Mouse (Mus musculus) CH12.LX (cell line): ENCODE measurements around the gene Mprip. TPM values are rescaled to one million over a fixed set of nuclear protein-coding genes. Genes with fewer than 3 reads are reported as not detected.
"Not testable (repeated sequence)": the region's sequence is repeated elsewhere in the genome, so short reads cannot be mapped to it uniquely, and the experiment has no call there.

Source experiments
- DNase-seq: peaks from one replicate; pipeline ENCODE4 v3.0.0-alpha.2; 2013; ENCODE audit errors: extremely low read depth
- H3K27ac ChIP-seq: 2 replicates; pipeline ENCODE4 v1.5.1; 2012; ENCODE audit warnings: low read depth, mild to moderate bottlenecking, control low read depth, moderate library complexity; ENCODE audit not compliant: insufficient read depth
- H3K27me3 ChIP-seq: replicated peaks from 2 replicates; pipeline ENCODE3; 2012; ENCODE audit warnings: inconsistent platforms
- H3K36me3 ChIP-seq, 2 experiments: replicated peaks in 1 of 2; 2 replicates each; pipeline versions ENCODE3 to v1.6.1; 2012; ENCODE audit warnings: inconsistent platforms in 1 of 2, low read length in 1 of 2, mild to moderate bottlenecking in 1 of 2, mixed read lengths in 1 of 2, moderate library complexity in 1 of 2; ENCODE audit not compliant: control insufficient read depth in 1 of 2, insufficient read depth in 1 of 2
- H3K4me1 ChIP-seq, 2 experiments: 2 replicates each; pipeline ENCODE4 v1.6.1; 2012; ENCODE audit warnings: inconsistent platforms in 1 of 2, moderate library complexity in 1 of 2; ENCODE audit not compliant: insufficient read depth in 2 of 2, control insufficient read depth in 1 of 2
- H3K4me2 ChIP-seq: 2 replicates; pipeline ENCODE4 v1.6.1; 2012; ENCODE audit warnings: low read depth, mild to moderate bottlenecking, control low read depth; ENCODE audit not compliant: poor library complexity, insufficient read depth, severe bottlenecking
- H3K4me3 ChIP-seq, 3 experiments: fragments of 150-350 bp in 1 of 3; sonication (generic) in 1 of 3; replicated peaks in 1 of 3; 2 replicates each; pipeline versions ENCODE3 to v1.5.1; 2011 to 2012; ENCODE audit warnings: low read depth in 2 of 3, low read length in 2 of 3, mild to moderate bottlenecking in 2 of 3, moderate library complexity in 2 of 3, control low read depth in 1 of 3, improper control_type of control experiment in 1 of 3, inconsistent platforms in 1 of 3, mixed read lengths in 1 of 3; ENCODE audit not compliant: poor library complexity in 1 of 3
- H3K79me2 ChIP-seq: replicated peaks from 2 replicates; pipeline ENCODE4 v1.6.1; 2012; ENCODE audit warnings: mild to moderate bottlenecking, moderate library complexity; ENCODE audit not compliant: control insufficient read depth, poor library complexity, insufficient read depth, severe bottlenecking; ENCODE audit errors: extremely low read depth
- H3K9ac ChIP-seq: 2 replicates; pipeline ENCODE4 v1.6.1; 2012; ENCODE audit warnings: low read depth, mild to moderate bottlenecking, control low read depth, moderate library complexity; ENCODE audit not compliant: insufficient read depth
- H3K9me3 ChIP-seq: replicated peaks from 2 replicates; pipeline ENCODE3; 2012; ENCODE audit warnings: low read length, inconsistent platforms, mixed read lengths
- CHD1 ChIP-seq: IDR thresholded peaks from 2 replicates; pipeline ENCODE4 v1.6.1; 2012; ENCODE audit warnings: low read depth, low read length, improper control_type of control experiment, inconsistent platforms
- CTCF ChIP-seq, 2 experiments: IDR thresholded peaks in 1 of 2; conservative IDR thresholded peaks in 1 of 2; 2 replicates each; pipeline ENCODE4 v1.5.1; 2011 to 2012; ENCODE audit warnings: low read depth in 2 of 2, low read length in 2 of 2, improper control_type of control experiment in 1 of 2, inconsistent platforms in 1 of 2, mild to moderate bottlenecking in 1 of 2, moderate library complexity in 1 of 2
- E2F4 ChIP-seq: IDR thresholded peaks from 2 replicates; pipeline ENCODE4 v1.6.1; 2011; ENCODE audit warnings: low read depth, low read length, improper control_type of control experiment; ENCODE audit not compliant: insufficient replicate concordance
- ELF1 ChIP-seq: IDR thresholded peaks from 2 replicates; pipeline ENCODE4 v1.6.1; 2014; ENCODE audit warnings: low read depth, mild to moderate bottlenecking, inconsistent platforms, low read length, improper control_type of control experiment
- JUND ChIP-seq: conservative IDR thresholded peaks from 2 replicates; pipeline ENCODE4 v1.6.1; 2011; ENCODE audit warnings: low read depth, low read length, improper control_type of control experiment
- KAT2A ChIP-seq: IDR thresholded peaks from 2 replicates; pipeline ENCODE4 v1.6.1; 2012; ENCODE audit warnings: low read length, improper control_type of control experiment, inconsistent platforms; ENCODE audit not compliant: insufficient replicate concordance
- MXI1 ChIP-seq: IDR thresholded peaks from 2 replicates; pipeline ENCODE4 v1.6.1; 2011; ENCODE audit warnings: mild to moderate bottlenecking, low read depth, low read length, improper control_type of control experiment
- MYC ChIP-seq: IDR thresholded peaks from 2 replicates; pipeline ENCODE4 v1.6.1; 2011; ENCODE audit warnings: low read depth, mild to moderate bottlenecking, improper control_type of control experiment, low read length
- NRF1 ChIP-seq: IDR thresholded peaks from 2 replicates; pipeline ENCODE4 v1.6.1; 2014; ENCODE audit warnings: low read depth, mild to moderate bottlenecking, inconsistent platforms, low read length, improper control_type of control experiment, moderate library complexity
- POLR2A ChIP-seq: IDR thresholded peaks from 2 replicates; pipeline ENCODE4 v1.6.1; 2011; ENCODE audit warnings: low read depth, mild to moderate bottlenecking, improper control_type of control experiment, low read length
- RCOR1 ChIP-seq: conservative IDR thresholded peaks from 2 replicates; pipeline ENCODE4 v1.6.1; 2012; ENCODE audit warnings: low read depth, mild to moderate bottlenecking, inconsistent platforms, low read length, improper control_type of control experiment
- TBP ChIP-seq: conservative IDR thresholded peaks from 2 replicates; pipeline ENCODE4 v1.6.1; 2011; ENCODE audit warnings: low read depth, low read length, improper control_type of control experiment
- USF1 ChIP-seq: IDR thresholded peaks from 2 replicates; pipeline ENCODE4 v1.6.1; 2014; ENCODE audit warnings: low read depth, mild to moderate bottlenecking, inconsistent platforms, low read length, improper control_type of control experiment
- USF2 ChIP-seq: conservative IDR thresholded peaks from 2 replicates; pipeline ENCODE4 v1.6.1; 2011; ENCODE audit warnings: low read depth, low read length, improper control_type of control experiment
- ZNF384 ChIP-seq: IDR thresholded peaks from 2 replicates; pipeline ENCODE4 v1.6.1; 2012; ENCODE audit warnings: low read depth, low read length, improper control_type of control experiment, inconsistent platforms
- dilution Hi-C: fragments of 300-500 bp; cut with MboI; formaldehyde crosslinking; loops from 2 replicates; pipeline ENCODE4 v1.14.3; 2020; ENCODE audit warnings: low sequenced_read_pairs; ENCODE audit not compliant: extremely low pct_unique_long_range_greater_than_20kb, extremely low pct_ligation_motif_present
- in situ Hi-C: fragments of 300-500 bp; cut with MboI; formaldehyde crosslinking; loops from 3 replicates; pipeline ENCODE4 v1.14.3; 2019; ENCODE audit warnings: low sequenced_read_pairs, low pct_ligation_motif_present, low pct_unique_long_range_greater_than_20kb, mixed read lengths
- polyA plus RNA-seq: library from polyadenylated mRNA; unstranded; fragments of >175 nt; gene quantifications from 2 replicates; pipeline ENCODE4 v1.2.1, GENCODE M21; 2012; ENCODE audit warnings: low read depth; ENCODE audit not compliant: insufficient read length
- total RNA-seq, 2 experiments: library from RNA; depleted of rRNA; stranded (reverse); fragments of 300-350 nt in 1 of 2; fragments of >200 nt in 1 of 2; gene quantifications; 2 replicates each; pipeline ENCODE4 v1.2.3; 2012 to 2014

Gene Mprip
- total and polyA plus RNA-seq, 3 experiments: 50.6 to 59.5 (median 56.4) TPM

DNA sequence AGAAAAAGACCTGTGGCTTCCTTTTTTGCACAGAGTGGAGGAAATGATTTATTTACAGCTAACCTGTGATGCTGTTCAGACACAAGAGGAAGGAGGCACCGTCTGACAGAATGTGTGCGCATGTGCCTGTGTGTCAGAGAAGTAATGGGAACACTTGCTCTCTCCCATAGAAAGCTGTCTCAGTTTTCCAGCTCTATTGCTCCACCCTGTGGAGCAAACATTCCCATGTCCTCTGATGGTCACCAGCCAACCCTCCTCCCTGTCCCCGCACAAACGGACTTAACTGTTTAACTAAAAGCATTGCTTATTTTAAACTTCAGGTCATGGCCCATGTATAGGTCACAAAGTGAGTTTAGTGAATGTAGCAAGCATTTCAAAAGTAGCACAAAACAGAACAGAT, 47.0 kb upstream of the Mprip start:
- no peak overlapping the region for H3K4me2 ChIP-seq
- no peaks in the 10 kb centered on the region for H3K9me3 ChIP-seq
- no peaks in the 10 kb centered on the region for H3K79me2 ChIP-seq
- no peak for DNase-seq
- H3K27ac ChIP-seq: no peak overlapping the region
- no peak overlapping the region for H3K4me3 ChIP-seq
- TF ChIP-seq CHD1 (no peak), CTCF (conservative IDR thresholded peaks at IDR 0.05 in 1 of 2, IDR thresholded peaks at IDR 0.05 in 1 of 2; ENCODE audit: low read depth in 2 of 2, low read length in 2 of 2) (peak in 1 of 2 experiments; percentile 6; a peak in 2 of 4 replicates), JUND (no peak), NRF1 (peak; percentile 24; the same call in 1 of the 2 replicates), ZNF384 (no peak)
- H3K27me3 ChIP-seq: peaks cover 64% of the 10 kb centered on the region
- dilution Hi-C loops (loop anchor here (25.0 kb wide), 1 partner anchor 173 kb away; the partner anchor contains the start of gene Pld6), in situ Hi-C loops (no loop called here)
- no peak overlapping the region for H3K9ac ChIP-seq
- no peaks in the 10 kb centered on the region for H3K4me1 ChIP-seq
- no peaks in the 10 kb centered on the region for H3K36me3 ChIP-seq

DNA sequence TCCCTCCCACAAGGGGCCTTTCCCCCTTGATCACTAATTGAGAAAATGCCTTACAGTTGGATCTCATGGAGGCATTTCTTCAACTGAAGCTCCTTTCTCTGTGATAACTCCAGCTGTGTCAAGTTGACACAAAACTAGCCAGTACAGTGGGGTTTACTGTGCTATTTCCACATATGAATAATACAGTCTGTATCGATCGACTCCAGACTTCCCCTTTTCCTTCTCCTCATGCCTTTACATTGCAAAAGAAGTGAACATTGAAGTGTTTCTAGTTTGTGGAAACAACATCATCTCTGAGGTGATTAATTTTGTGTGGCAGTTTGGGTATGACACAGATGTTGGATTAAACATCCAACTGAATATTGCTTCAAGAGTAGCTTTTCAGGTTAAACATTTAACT, 44.1 kb upstream of the Mprip start:
- H3K9me3 ChIP-seq, in situ Hi-C loops, H3K79me2 ChIP-seq, H3K4me3 ChIP-seq, H3K4me2 ChIP-seq, H3K36me3 ChIP-seq, DNase-seq, H3K9ac ChIP-seq, H3K4me1 ChIP-seq, H3K27ac ChIP-seq: not testable (repeated sequence)
- peaks cover 47% of the 10 kb centered on the region for H3K27me3 ChIP-seq
- dilution Hi-C loops: loop anchor here (25.0 kb wide), 1 partner anchor 170 kb away; the partner anchor contains the start of gene Pld6

DNA sequence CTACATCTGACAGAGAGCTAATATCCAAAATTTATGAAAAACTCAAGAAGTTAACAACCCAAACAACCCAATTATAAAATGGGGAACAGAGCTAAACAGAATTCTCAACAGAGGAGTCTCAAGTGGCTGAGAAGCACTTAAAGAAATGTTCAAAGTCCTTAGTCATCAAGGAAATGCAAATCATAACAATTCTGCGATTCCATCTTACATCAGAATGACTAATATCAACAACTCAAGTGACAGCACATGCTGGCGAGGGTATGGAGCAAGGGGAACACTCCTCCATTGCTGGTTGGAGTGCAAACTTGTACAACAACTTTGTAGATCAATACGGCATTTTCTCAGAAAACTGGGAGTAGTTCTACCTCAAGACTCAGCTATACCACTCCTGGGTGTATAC, 38.9 kb upstream of the Mprip start:
- no peak overlapping the region for H3K4me3 ChIP-seq
- H3K9ac ChIP-seq: no peak overlapping the region
- no peak overlapping the region for H3K4me2 ChIP-seq
- H3K9me3 ChIP-seq: no peaks in the 10 kb centered on the region
- no peak overlapping the region for H3K27ac ChIP-seq
- H3K36me3 ChIP-seq: no peaks in the 10 kb centered on the region
- no peaks in the 10 kb centered on the region for H3K4me1 ChIP-seq
- dilution Hi-C loops (loop anchor here (25.0 kb wide), 1 partner anchor 165 kb away; the partner anchor contains the start of gene Pld6), in situ Hi-C loops (no loop called here)
- TF ChIP-seq ELF1 (no peak), MXI1 (no peak), USF1 (no peak), POLR2A (no peak), CHD1 (no peak), KAT2A (no peak), E2F4 (no peak), RCOR1 (no peak), TBP (no peak), MYC (no peak), CTCF (conservative IDR thresholded peaks at IDR 0.05 in 1 of 2, IDR thresholded peaks at IDR 0.05 in 1 of 2; ENCODE audit: low read depth in 2 of 2, low read length in 2 of 2) (no peak), USF2 (no peak)
- DNase-seq: no peak
- no peaks in the 10 kb centered on the region for H3K79me2 ChIP-seq
- peaks cover 20% of the 10 kb centered on the region for H3K27me3 ChIP-seq
